Mouse (Mus musculus): Measurements from ENCODE around the gene Flvcr2.

DNA sequence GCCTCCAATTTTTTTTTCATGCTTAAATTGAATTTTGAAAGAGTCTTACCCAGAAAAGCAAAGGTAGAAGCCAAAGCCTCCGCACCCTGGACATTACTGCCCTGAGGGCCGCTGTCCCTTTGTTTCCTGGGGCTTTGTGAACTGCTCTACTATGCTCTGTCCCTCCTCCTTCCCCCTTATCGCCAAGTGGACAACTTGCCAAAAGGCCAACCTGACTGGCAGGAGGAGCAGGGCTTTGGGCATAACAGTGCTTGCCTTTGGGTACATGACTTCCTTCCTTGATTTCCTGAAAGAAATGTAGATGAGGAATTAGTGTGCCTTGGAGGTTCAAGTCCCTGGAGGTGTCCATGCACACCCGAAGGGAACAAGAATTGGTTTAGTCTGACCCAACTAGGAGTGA lies 15.1 kb downstream of the Flvcr2 start:
- TF ChIP-seq CTCF (IDR thresholded peaks at IDR 0.05), result no peak
- TF ChIP-seq EP300 (IDR thresholded peaks at IDR 0.05; ENCODE audit: insufficient read depth, low read depth, low read length), result no peak

Data from heart, adult 2 months (tissue).